Mouse (Mus musculus) neural tube, embryonic 12.5 days (tissue): ENCODE measurements around the gene Serbp1. TPM values are rescaled to one million over a fixed set of nuclear protein-coding genes. Genes with fewer than 3 reads are reported as not detected.
"Not testable (repeated sequence)": the region's sequence is repeated elsewhere in the genome, so short reads cannot be mapped to it uniquely, and the experiment has no call there.

ENCODE experiments used
- ATAC-seq: fragments of 200-750 bp; cut with Nextera tagmentation; 2 replicates; pipeline ENCODE4 v1.8.0; 2017; ENCODE audit warnings: low read depth, mild to moderate bottlenecking, moderate TSS enrichment, moderate library complexity; ENCODE audit not compliant: low FRiP score
- H3K27ac ChIP-seq: fragments of 300-500 bp; sonication (generic); 2 replicates; pipeline ENCODE4 v1.5.1; 2016
- H3K27me3 ChIP-seq: fragments of 300-500 bp; sonication (generic); replicated peaks from 2 replicates; pipeline ENCODE4 v1.6.1; 2016; ENCODE audit warnings: mild to moderate bottlenecking
- H3K36me3 ChIP-seq: fragments of 300-500 bp; sonication (generic); 2 replicates; pipeline ENCODE4 v1.6.1; 2016; ENCODE audit warnings: mild to moderate bottlenecking
- H3K4me1 ChIP-seq: fragments of 300-500 bp; sonication (generic); 2 replicates; pipeline ENCODE4 v1.6.1; 2016
- H3K4me2 ChIP-seq: fragments of 300-500 bp; sonication (generic); replicated peaks from 2 replicates; pipeline ENCODE4 v1.6.1; 2016; ENCODE audit warnings: mild to moderate bottlenecking
- H3K4me3 ChIP-seq: fragments of 300-500 bp; sonication (generic); 2 replicates; pipeline ENCODE4 v1.5.1; 2016
- H3K9ac ChIP-seq: fragments of 300-500 bp; sonication (generic); 2 replicates; pipeline ENCODE4 v1.6.1; 2016; ENCODE audit warnings: mild to moderate bottlenecking
- H3K9me3 ChIP-seq: fragments of 300-500 bp; sonication (generic); 2 replicates; pipeline ENCODE4 v1.6.1; 2016; ENCODE audit warnings: mild to moderate bottlenecking
- WGBS: fragments of 180-500 bp; shearing (Covaris S2); methylation state at CpG from one replicate; pipeline ENCODE4 v1.1.7; 2016; 5-methylcytosine and 5-hydroxymethylcytosine counted together
- polyA plus RNA-seq: library from polyadenylated mRNA; unstranded; fragments of >200 nt; fragmentation: Nextera tagmentation; extraction: Ambion mirVana; gene quantifications from 2 replicates; pipeline ENCODE4 v1.2.1, GENCODE M21; 2016

Serbp1 gene
- polyA plus RNA-seq, 1 experiment from 2014 or later = 429 TPM

GRCm38 (mm10) chr6:67218566-67218965 is 19.4 kb upstream of the Serbp1 start:
- H3K27ac ChIP-seq = no peak overlapping the region
- no peaks in the 10 kb centered on the region for H3K36me3 ChIP-seq
- H3K4me3 ChIP-seq = no peak overlapping the region

DNA sequence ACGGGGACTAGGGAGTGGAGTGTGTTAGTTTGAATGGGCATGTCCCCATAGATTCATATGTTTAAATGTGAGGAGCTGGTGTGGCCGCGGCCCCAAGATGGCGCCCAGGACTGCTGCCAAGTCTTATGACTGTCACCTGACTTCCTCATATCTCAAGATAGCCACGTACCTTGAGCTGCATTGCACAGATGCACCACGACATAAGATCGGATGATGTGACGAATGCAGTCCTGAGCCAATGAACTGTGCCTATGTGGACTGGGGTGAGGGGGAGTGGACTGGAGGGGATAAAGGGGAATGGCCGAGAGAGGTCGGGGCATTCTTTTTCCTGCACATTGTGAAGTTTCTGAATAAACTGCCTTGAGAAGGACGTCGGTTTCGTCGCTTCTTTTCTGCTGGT is 18.0 kb upstream of the Serbp1 start:
- not testable (repeated sequence) for H3K4me2 ChIP-seq, H3K4me3 ChIP-seq, H3K4me1 ChIP-seq, H3K9ac ChIP-seq, H3K27me3 ChIP-seq, H3K9me3 ChIP-seq, H3K27ac ChIP-seq, H3K36me3 ChIP-seq, ATAC-seq
- 90% methylated on average over 14 of the region's 14 CpGs for WGBS

More at GRCm38 (mm10) chr6:67218566-67218965, 19.4 kb upstream of the Serbp1 start:
- H3K4me1 ChIP-seq = no peaks in the 10 kb centered on the region
- 0 out of 2 replicates have a peak, but pooled peaks cover 3% of the 10 kb centered on the region for H3K9me3 ChIP-seq
- H3K4me2 ChIP-seq = no peak overlapping the region
- no peaks in the 10 kb centered on the region for H3K27me3 ChIP-seq
- H3K9ac ChIP-seq = no peak overlapping the region
- ATAC-seq = no peak

DNA sequence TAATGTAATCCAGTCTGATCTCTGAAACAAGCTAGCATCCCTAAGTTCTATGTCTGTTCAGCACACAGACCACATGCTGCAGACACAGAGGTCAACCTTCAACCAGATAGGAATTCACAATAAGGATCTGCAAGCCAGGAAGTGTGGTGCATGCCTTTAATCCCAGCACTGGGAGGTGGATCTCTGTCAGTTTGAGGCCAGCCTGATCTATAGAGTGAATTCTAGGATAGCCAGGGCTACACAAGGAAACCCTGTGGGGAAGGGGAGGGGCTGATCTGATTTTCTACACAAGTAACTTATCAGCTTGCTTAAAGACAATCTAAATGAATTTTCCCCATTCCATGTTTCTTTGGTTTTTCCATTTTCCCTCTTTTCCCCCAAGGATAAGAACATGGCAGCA is 17.2 kb upstream of the Serbp1 start:
- Histone ChIP-seq H3K4me3 (no peak overlapping the region), H3K9ac (no peak overlapping the region), H3K27me3 (no peaks in the 10 kb centered on the region), H3K9me3 (0 out of 2 replicates have a peak, but pooled peaks cover 3% of the 10 kb centered on the region), H3K4me2 (no peak overlapping the region), H3K36me3 (no peaks in the 10 kb centered on the region), H3K4me1 (no peaks in the 10 kb centered on the region), H3K27ac (no peak overlapping the region)
- no peak for ATAC-seq

- 0 out of 2 replicates have a peak, but pooled peaks cover 3% of the 10 kb centered on the region for H3K9me3 ChIP-seq
- H3K4me2 ChIP-seq = no peak overlapping the region
- WGBS = 80% methylated on average over 1 of the region's 1 CpGs
Observed at GRCm38 (mm10) chr6:67223082-67223481, 14.9 kb upstream of the Serbp1 start.

DNA sequence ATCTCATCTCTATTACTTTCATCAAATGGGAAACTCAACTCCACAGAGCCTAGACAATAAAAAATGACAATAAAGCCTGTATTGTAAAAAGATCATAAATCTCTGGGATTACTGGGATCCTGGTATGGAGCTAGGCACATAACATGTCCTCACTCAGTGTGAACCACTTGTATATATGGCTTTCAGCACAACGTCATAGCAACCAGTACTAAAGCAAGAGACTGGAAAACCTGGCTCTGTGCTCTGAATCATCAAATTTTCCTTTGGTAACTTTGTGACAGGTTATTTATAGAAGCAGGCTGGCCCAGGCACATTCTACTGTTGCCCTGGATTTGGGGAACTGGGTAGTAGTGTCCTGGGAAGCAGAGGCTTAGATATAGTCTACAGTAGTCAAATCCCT is 14.5 kb upstream of the Serbp1 start:
- no peak overlapping the region for H3K27ac ChIP-seq

More at GRCm38 (mm10) chr6:67223082-67223481, 14.9 kb upstream of the Serbp1 start:
- no peak overlapping the region for H3K9ac ChIP-seq
- H3K4me1 ChIP-seq = 0 out of 2 replicates have a peak, but pooled peaks cover under 1% of the 10 kb centered on the region
- H3K4me3 ChIP-seq = no peak overlapping the region
- H3K36me3 ChIP-seq = no peaks in the 10 kb centered on the region
- no peak overlapping the region for H3K27ac ChIP-seq
- no peak for ATAC-seq
- H3K27me3 ChIP-seq = no peaks in the 10 kb centered on the region

DNA sequence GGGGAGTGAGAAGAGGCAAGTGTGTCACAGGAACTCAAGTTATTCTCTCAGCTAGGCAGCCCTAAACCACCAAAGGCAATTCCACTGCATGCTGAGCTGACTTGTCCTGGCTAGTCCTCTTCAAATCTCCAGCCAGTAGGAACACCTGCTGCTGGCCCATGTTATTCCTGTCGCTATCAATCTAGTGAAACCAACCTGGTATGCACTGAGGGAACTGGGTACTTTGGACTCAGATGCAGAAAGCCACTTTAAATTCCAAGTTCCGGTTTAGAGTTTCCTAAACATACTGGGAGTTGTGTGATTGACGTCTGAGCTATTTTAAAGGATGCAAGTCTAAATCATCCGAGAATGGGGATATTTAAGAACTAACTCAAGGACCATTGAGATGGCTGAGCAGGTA is 11.7 kb upstream of the Serbp1 start:
- no peak overlapping the region for H3K9ac ChIP-seq
- H3K4me2 ChIP-seq = no peak overlapping the region
- peaks cover 7% of the 10 kb centered on the region; the same call in 1 of the 2 replicates for H3K27me3 ChIP-seq
- no peaks in the 10 kb centered on the region for H3K36me3 ChIP-seq
- 78% methylated on average over 4 of the region's 4 CpGs for WGBS
- H3K4me1 ChIP-seq = peaks cover 10% of the 10 kb centered on the region
- no peak overlapping the region for H3K27ac ChIP-seq
- H3K9me3 ChIP-seq = 0 out of 2 replicates have a peak, but pooled peaks cover 3% of the 10 kb centered on the region
- no peak overlapping the region for H3K4me3 ChIP-seq
- ATAC-seq = no peak

More for the DNA sequence above, 14.5 kb upstream of the Serbp1 start:
- no peak for ATAC-seq
- H3K4me3 ChIP-seq = no peak overlapping the region
- WGBS = 75% methylated on average over 1 of the region's 1 CpGs
- no peak overlapping the region for H3K4me2 ChIP-seq
- H3K9me3 ChIP-seq = 0 out of 2 replicates have a peak, but pooled peaks cover 3% of the 10 kb centered on the region
- H3K4me1 ChIP-seq = peaks cover 5% of the 10 kb centered on the region
- H3K9ac ChIP-seq = no peak overlapping the region
- no peaks in the 10 kb centered on the region for H3K36me3 ChIP-seq
- no peaks in the 10 kb centered on the region for H3K27me3 ChIP-seq

- Histone ChIP-seq H3K27me3 (peaks cover 7% of the 10 kb centered on the region; the same call in 1 of the 2 replicates), H3K36me3 (no peaks in the 10 kb centered on the region), H3K9ac (0 out of 2 replicates have a peak overlapping the region, but pooled peaks have one; percentile 13), H3K4me3 (peak overlapping the region; percentile 13; the same call in 1 of the 2 replicates), H3K4me2 (peak overlapping the region; percentile 53), H3K4me1 (peaks cover 10% of the 10 kb centered on the region), H3K9me3 (no peaks in the 10 kb centered on the region), H3K27ac (no peak overlapping the region)
- peak; percentile 76 for ATAC-seq
- WGBS = 10% methylated on average over 18 of the region's 18 CpGs
Observed at GRCm38 (mm10) chr6:67228459-67229107, 9.4 kb upstream of the Serbp1 start.

DNA sequence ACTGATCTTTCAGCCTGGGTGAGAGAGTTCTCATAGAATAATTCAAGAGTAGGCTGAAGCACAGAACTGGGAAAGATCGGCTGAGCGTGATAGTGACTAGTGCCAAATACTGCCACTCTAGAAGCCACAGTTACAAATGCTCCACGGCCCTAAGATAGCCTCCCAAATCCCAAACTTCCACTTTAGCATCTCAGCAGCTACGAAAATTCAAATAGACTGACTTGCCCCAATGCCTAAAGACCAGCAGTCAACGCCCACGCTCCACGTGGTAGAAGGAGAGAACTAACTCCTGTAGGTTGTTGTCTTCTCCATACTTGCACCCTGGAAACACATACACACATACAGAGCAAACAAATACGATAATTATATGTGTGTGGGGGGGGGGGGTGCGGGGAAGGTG is 8.5 kb upstream of the Serbp1 start:
- Histone ChIP-seq H3K4me2 (no peak overlapping the region), H3K9me3 (no peaks in the 10 kb centered on the region), H3K4me3 (no peak overlapping the region), H3K36me3 (no peaks in the 10 kb centered on the region), H3K27me3 (peaks cover 7% of the 10 kb centered on the region; the same call in 1 of the 2 replicates), H3K27ac (no peak overlapping the region), H3K9ac (no peak overlapping the region), H3K4me1 (peaks cover 10% of the 10 kb centered on the region)
- WGBS = 37% methylated on average over 9 of the region's 9 CpGs
- no peak for ATAC-seq

GRCm38 (mm10) chr6:67229922-67230518 is 8.0 kb upstream of the Serbp1 start:
- peaks cover 10% of the 10 kb centered on the region for H3K4me1 ChIP-seq
- no peak overlapping the region for H3K9ac ChIP-seq
- no peak for ATAC-seq
- no peak overlapping the region for H3K4me3 ChIP-seq
- H3K27ac ChIP-seq = no peak overlapping the region
- H3K27me3 ChIP-seq = peaks cover 7% of the 10 kb centered on the region; the same call in 1 of the 2 replicates
- no peak overlapping the region for H3K4me2 ChIP-seq
- H3K36me3 ChIP-seq = no peaks in the 10 kb centered on the region
- 8% methylated on average over 11 of the region's 11 CpGs for WGBS
- H3K9me3 ChIP-seq = no peaks in the 10 kb centered on the region

DNA sequence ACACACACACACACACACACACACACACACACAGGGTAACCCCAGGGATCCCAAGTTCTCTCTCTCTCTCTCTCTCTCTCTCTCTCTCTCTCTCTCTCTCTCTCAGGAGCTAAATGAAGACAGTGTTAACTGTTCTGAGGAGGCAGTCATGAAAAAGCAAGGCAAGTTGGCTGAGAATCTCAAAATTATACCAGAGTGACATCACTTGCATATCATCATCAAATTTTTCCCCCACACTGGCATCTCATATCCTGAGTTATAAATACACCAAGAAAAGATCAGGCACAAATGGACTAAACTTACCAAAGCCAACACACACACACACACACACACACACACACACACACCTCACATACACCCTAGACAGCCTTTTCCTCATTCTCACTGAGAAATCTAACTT is 7.0 kb upstream of the Serbp1 start:
- no peaks in the 10 kb centered on the region for H3K9me3 ChIP-seq
- H3K4me2 ChIP-seq = no peak overlapping the region
- peaks cover 10% of the 10 kb centered on the region for H3K4me1 ChIP-seq
- no peaks in the 10 kb centered on the region for H3K36me3 ChIP-seq
- no peak overlapping the region for H3K9ac ChIP-seq
- ATAC-seq = no peak
- no peak overlapping the region for H3K27ac ChIP-seq
- H3K27me3 ChIP-seq = peaks cover 7% of the 10 kb centered on the region; the same call in 1 of the 2 replicates
- no peak overlapping the region for H3K4me3 ChIP-seq

GRCm38 (mm10) chr6:67235649-67236048 is 2.3 kb upstream of the Serbp1 start:
- Histone ChIP-seq H3K36me3 (no peaks in the 10 kb centered on the region), H3K27ac (no peak overlapping the region), H3K27me3 (no peaks in the 10 kb centered on the region), H3K9ac (no peak overlapping the region), H3K9me3 (no peaks in the 10 kb centered on the region), H3K4me2 (no peak overlapping the region), H3K4me3 (no peak overlapping the region), H3K4me1 (no peaks in the 10 kb centered on the region)
- ATAC-seq = no peak
- WGBS = 89% methylated on average over 3 of the region's 3 CpGs

GRCm38 (mm10) chr6:67236491-67237234 is 1.3 kb upstream of the Serbp1 start:
- ATAC-seq = no peak
- H3K4me1 ChIP-seq = no peaks in the 10 kb centered on the region
- H3K27me3 ChIP-seq = no peaks in the 10 kb centered on the region
- 82% methylated on average over 7 of the region's 7 CpGs for WGBS
- no peaks in the 10 kb centered on the region for H3K36me3 ChIP-seq
- no peak overlapping the region for H3K27ac ChIP-seq
- no peak overlapping the region for H3K4me2 ChIP-seq
- no peak overlapping the region for H3K4me3 ChIP-seq
- no peak overlapping the region for H3K9ac ChIP-seq
- no peaks in the 10 kb centered on the region for H3K9me3 ChIP-seq
